Mouse (Mus musculus) intestine, embryonic 14.5 days (tissue): ENCODE data around the gene Kif23. TPM values are rescaled to one million over a fixed set of nuclear protein-coding genes. Genes with fewer than 3 reads are reported as not detected.

ENCODE experiments used
- ATAC-seq: fragments of 200-750 bp; cut with Nextera tagmentation; replicated peaks from 2 replicates; pipeline ENCODE4 v1.8.0; 2017; ENCODE audit warnings: low read depth, moderate number of reproducible peaks, moderate TSS enrichment, moderate library complexity; ENCODE audit not compliant: low FRiP score, low TSS enrichment
- DNase-seq: peaks from one replicate; pipeline ENCODE4 v3.0.0-alpha.2; 2018; ENCODE audit warnings: low spot score
- H3K27ac ChIP-seq: fragments of 300-500 bp; sonication (generic); 2 replicates; pipeline ENCODE4 v1.5.1; 2014; ENCODE audit warnings: low read depth, mild to moderate bottlenecking, control low read depth
- H3K27me3 ChIP-seq: fragments of 300-500 bp; sonication (generic); replicated peaks from 2 replicates; pipeline ENCODE4 v1.6.1; 2014; ENCODE audit warnings: low read length, control low read depth; ENCODE audit not compliant: control insufficient read depth, insufficient read depth
- H3K36me3 ChIP-seq: fragments of 300-500 bp; sonication (generic); 2 replicates; pipeline ENCODE4 v1.6.1; 2014; ENCODE audit warnings: low read length, control low read depth; ENCODE audit not compliant: control insufficient read depth, insufficient read depth
- H3K4me1 ChIP-seq: fragments of 300-500 bp; sonication (generic); replicated peaks from 2 replicates; pipeline ENCODE4 v1.6.1; 2014; ENCODE audit warnings: low read length, control low read depth, mixed read lengths; ENCODE audit not compliant: control insufficient read depth, insufficient read depth
- H3K4me2 ChIP-seq: fragments of 300-500 bp; sonication (generic); 2 replicates; pipeline ENCODE4 v1.6.1; 2014; ENCODE audit warnings: low read length
- H3K4me3 ChIP-seq: fragments of 300-500 bp; sonication (generic); 2 replicates; pipeline ENCODE4 v1.5.1; 2014; ENCODE audit warnings: low read depth, low read length, control low read depth, mixed read lengths
- H3K9ac ChIP-seq: fragments of 300-500 bp; sonication (generic); 2 replicates; pipeline ENCODE4 v1.6.1; 2014; ENCODE audit warnings: mild to moderate bottlenecking, low read length
- H3K9me3 ChIP-seq: fragments of 300-500 bp; sonication (generic); 2 replicates; pipeline ENCODE4 v1.6.1; 2016; ENCODE audit warnings: low read length, control low read depth; ENCODE audit not compliant: control insufficient read depth
- WGBS: fragments of 180-500 bp; shearing (Covaris S2); extraction: QIAGEN DNeasy Blood & Tissue Kit; methylation state at CpG from one replicate; pipeline ENCODE4 v1.1.7; 2014; 5-methylcytosine and 5-hydroxymethylcytosine counted together
- polyA plus RNA-seq: library from polyadenylated mRNA; unstranded; fragments of >200 nt; fragmentation: Nextera tagmentation; extraction: Ambion mirVana; gene quantifications from 2 replicates; pipeline ENCODE4 v1.2.1, GENCODE M21; 2014

Kif23 gene
- polyA plus RNA-seq, 1 experiment from 2014 or later, result 115 TPM

- H3K9ac ChIP-seq, result no peak overlapping the region
- H3K27ac ChIP-seq, result no peak overlapping the region
- no peak overlapping the region for H3K4me2 ChIP-seq
- DNase-seq (no peak), ATAC-seq (no peak)
- no peak overlapping the region for H3K4me3 ChIP-seq
- H3K9me3 ChIP-seq, result no peaks in the 10 kb centered on the region
- no peaks in the 10 kb centered on the region for H3K27me3 ChIP-seq
- 70% methylated on average over 13 of the region's 13 CpGs for WGBS
- H3K36me3 ChIP-seq, result no peaks in the 10 kb centered on the region
- no peaks in the 10 kb centered on the region; the same call in 1 of the 2 replicates for H3K4me1 ChIP-seq
These were observed 61.6 kb downstream of the Kif23 start for GRCm38 (mm10) chr9:61884936-61885335.

- no peak for DNase-seq
- Histone ChIP-seq H3K36me3 (no peaks in the 10 kb centered on the region), H3K9me3 (no peaks in the 10 kb centered on the region), H3K27me3 (no peaks in the 10 kb centered on the region), H3K9ac (no peak overlapping the region), H3K4me1 (no peaks in the 10 kb centered on the region), H3K27ac (no peak overlapping the region), H3K4me2 (no peak overlapping the region), H3K4me3 (no peak overlapping the region)
- WGBS, result 86% methylated on average over 7 of the region's 7 CpGs
- ATAC-seq, result no peak
These were observed 62.2 kb downstream of the Kif23 start for GRCm38 (mm10) chr9:61884375-61884774.

- no peaks in the 10 kb centered on the region for H3K36me3 ChIP-seq
- 72% methylated on average over 3 of the region's 3 CpGs for WGBS
- H3K9me3 ChIP-seq, result no peaks in the 10 kb centered on the region
- H3K27ac ChIP-seq, result no peak overlapping the region
- no peak overlapping the region for H3K4me2 ChIP-seq
- H3K4me3 ChIP-seq, result no peak overlapping the region
- peaks cover 2% of the 10 kb centered on the region; the same call in 1 of the 2 replicates for H3K27me3 ChIP-seq
- H3K4me1 ChIP-seq, result 0 out of 2 replicates have a peak, but pooled peaks cover 5% of the 10 kb centered on the region
- DNase-seq (no peak), ATAC-seq (no peak)
- no peak overlapping the region for H3K9ac ChIP-seq
These were observed 64.4 kb downstream of the Kif23 start for GRCm38 (mm10) chr9:61882179-61882578.

- ATAC-seq, result 0 out of 2 replicates have a peak, but pooled peaks have one; percentile 47
- 27% methylated on average over 2 of the region's 2 CpGs for WGBS
These were observed 67.7 kb downstream of the Kif23 start for GRCm38 (mm10) chr9:61878889-61879288.

GRCm38 (mm10) chr9:61877373-61878112, 69.0 kb downstream of the Kif23 start:
- Histone ChIP-seq H3K4me2 (no peak overlapping the region), H3K9me3 (no peaks in the 10 kb centered on the region), H3K36me3 (no peaks in the 10 kb centered on the region), H3K27ac (no peak overlapping the region), H3K4me1 (peaks cover 11% of the 10 kb centered on the region; the same call in 1 of the 2 replicates), H3K4me3 (no peak overlapping the region), H3K9ac (no peak overlapping the region), H3K27me3 (peaks cover 2% of the 10 kb centered on the region; the same call in 1 of the 2 replicates)
- ATAC-seq (no peak), DNase-seq (peak; percentile 66)
- 30% methylated on average over 22 of the region's 22 CpGs for WGBS

More at GRCm38 (mm10) chr9:61878889-61879288, 67.7 kb downstream of the Kif23 start:
- Histone ChIP-seq H3K9ac (no peak overlapping the region), H3K4me1 (0 out of 2 replicates have a peak, but pooled peaks cover 5% of the 10 kb centered on the region), H3K27ac (no peak overlapping the region), H3K4me3 (no peak overlapping the region), H3K9me3 (no peaks in the 10 kb centered on the region), H3K4me2 (no peak overlapping the region), H3K36me3 (no peaks in the 10 kb centered on the region), H3K27me3 (peaks cover 2% of the 10 kb centered on the region; the same call in 1 of the 2 replicates)
- peak; percentile 85 for DNase-seq

GRCm38 (mm10) chr9:61873325-61873724, 73.2 kb downstream of the Kif23 start:
- Histone ChIP-seq H3K27me3 (peaks cover 2% of the 10 kb centered on the region; the same call in 1 of the 2 replicates), H3K4me2 (no peak overlapping the region), H3K27ac (no peak overlapping the region), H3K9ac (no peak overlapping the region), H3K4me3 (no peak overlapping the region), H3K4me1 (peaks cover 11% of the 10 kb centered on the region; the same call in 1 of the 2 replicates), H3K9me3 (0 out of 2 replicates have a peak, but pooled peaks cover 2% of the 10 kb centered on the region), H3K36me3 (no peaks in the 10 kb centered on the region)
- ATAC-seq (no peak), DNase-seq (no peak)
- 18% methylated on average over 8 of the region's 8 CpGs for WGBS

GRCm38 (mm10) chr9:61872246-61872941, 74.2 kb downstream of the Kif23 start:
- H3K4me3 ChIP-seq, result no peak overlapping the region
- no peaks in the 10 kb centered on the region; the same call in 1 of the 2 replicates for H3K27me3 ChIP-seq
- no peak overlapping the region for H3K9ac ChIP-seq
- H3K4me1 ChIP-seq, result peaks cover 6% of the 10 kb centered on the region; the same call in 1 of the 2 replicates
- DNase-seq (no peak), ATAC-seq (no peak)
- H3K9me3 ChIP-seq, result 0 out of 2 replicates have a peak, but pooled peaks cover 2% of the 10 kb centered on the region
- H3K4me2 ChIP-seq, result no peak overlapping the region
- 77% methylated on average over 8 of the region's 8 CpGs for WGBS
- H3K27ac ChIP-seq, result no peak overlapping the region
- no peaks in the 10 kb centered on the region for H3K36me3 ChIP-seq

- H3K36me3 ChIP-seq, result no peaks in the 10 kb centered on the region
- H3K9ac ChIP-seq, result no peak overlapping the region
- ATAC-seq (no peak), DNase-seq (no peak)
- WGBS, result 84% methylated on average over 6 of the region's 6 CpGs
- no peaks in the 10 kb centered on the region; the same call in 1 of the 2 replicates for H3K27me3 ChIP-seq
- H3K9me3 ChIP-seq, result 0 out of 2 replicates have a peak, but pooled peaks cover 2% of the 10 kb centered on the region
- peaks cover 6% of the 10 kb centered on the region; the same call in 1 of the 2 replicates for H3K4me1 ChIP-seq
- H3K4me2 ChIP-seq, result no peak overlapping the region
- H3K4me3 ChIP-seq, result no peak overlapping the region
- no peak overlapping the region for H3K27ac ChIP-seq
These were observed 74.7 kb downstream of the Kif23 start for GRCm38 (mm10) chr9:61871839-61872238.
